Mouse (Mus musculus): ENCODE measurements at regions not wholly inside any gene's neighbourhood (a gene's known extent, or its start where the extent isn't known, plus 50 kb on each side); places are given as distances from the start of the nearest gene placed in this dataset.
A peak's percentile ranks its signal among the peaks of the same experiment; 100 is the strongest.

DNA sequence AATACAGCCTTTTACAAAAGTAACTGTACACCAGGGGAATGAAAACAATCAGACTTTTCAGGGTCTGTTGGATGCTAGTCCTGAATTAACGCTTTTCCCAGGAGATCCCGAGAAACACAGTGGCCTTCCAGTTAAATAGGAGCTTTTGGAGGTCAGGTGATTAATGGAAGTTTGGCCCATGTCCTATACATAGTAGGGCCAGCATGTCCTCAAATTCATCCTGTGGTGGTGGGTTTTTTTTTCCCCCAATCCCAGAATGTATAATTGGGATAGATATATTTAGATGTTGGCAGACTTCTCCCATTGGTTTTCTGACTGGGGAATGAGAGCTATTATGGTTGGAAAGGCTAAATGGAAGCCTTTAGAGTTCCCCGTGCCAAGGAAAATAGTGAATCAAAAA is 77.6 kb downstream of the Cd200 start:
- DNase-seq (ENCODE audit: low read depth), result peak; percentile 46

DNA sequence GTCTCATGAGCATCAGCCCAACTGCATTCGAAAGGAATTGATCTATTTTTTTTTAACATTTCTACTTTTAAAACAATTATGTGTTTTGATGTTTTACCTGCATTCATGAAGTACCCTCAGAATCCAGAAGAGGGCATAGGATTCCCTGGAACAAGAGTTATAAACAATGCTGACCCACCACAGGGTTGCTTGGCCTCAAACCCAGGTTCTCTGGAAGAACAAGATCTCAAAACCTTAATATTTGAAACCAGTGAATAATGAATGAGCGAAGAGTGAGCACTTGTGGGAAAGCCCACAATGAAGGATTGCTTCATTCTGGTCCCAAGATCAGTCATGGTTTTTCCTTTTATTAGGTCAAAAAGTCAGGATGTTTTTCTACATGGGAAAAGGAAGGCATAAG is 78.6 kb downstream of the Cd200 start:
- DNase-seq (ENCODE audit: low read depth), result peak; percentile 60

DNA sequence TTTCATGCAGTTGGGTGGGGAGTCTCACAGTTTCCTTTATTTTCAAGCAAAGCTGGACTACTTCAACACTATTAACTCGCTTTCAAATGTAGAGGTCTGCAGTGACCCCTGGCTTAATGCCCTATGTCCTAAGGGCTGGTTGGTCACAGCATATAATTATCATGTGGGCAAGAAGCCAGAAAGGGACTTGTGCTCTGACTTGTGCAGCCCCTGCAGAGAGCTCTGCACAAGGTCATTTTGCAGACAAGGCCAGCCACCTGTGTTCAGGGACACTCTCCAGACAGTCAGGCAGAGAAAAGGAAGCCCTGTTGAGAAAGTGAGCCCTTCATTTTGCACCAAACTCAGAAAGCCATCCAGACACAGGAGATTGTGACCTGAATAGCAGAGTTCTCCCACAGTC is 79.1 kb downstream of the Cd200 start:
- DNase-seq (ENCODE audit: low read depth), result no peak

DNA sequence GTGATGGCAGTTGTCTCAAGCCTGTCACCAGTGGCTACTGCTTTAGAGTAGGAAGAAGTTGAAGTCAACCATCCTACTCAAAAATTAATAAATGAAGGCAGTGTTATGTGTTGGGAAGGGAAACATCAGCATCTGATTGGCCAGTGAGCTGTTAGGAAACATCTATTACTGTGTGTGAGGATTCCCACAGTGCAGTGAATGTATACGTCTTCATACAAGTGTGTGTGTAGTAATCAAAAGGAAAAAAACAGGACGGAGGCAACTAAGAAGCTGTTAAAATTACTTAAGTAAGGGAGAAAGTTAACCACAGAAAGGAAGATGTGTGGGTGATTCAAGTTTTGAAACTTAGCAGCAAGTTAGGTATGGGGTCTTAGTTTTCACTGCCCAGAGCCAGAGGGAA is 81.8 kb downstream of the Cd200 start:
- no peak for DNase-seq (ENCODE audit: low read depth)

DNA sequence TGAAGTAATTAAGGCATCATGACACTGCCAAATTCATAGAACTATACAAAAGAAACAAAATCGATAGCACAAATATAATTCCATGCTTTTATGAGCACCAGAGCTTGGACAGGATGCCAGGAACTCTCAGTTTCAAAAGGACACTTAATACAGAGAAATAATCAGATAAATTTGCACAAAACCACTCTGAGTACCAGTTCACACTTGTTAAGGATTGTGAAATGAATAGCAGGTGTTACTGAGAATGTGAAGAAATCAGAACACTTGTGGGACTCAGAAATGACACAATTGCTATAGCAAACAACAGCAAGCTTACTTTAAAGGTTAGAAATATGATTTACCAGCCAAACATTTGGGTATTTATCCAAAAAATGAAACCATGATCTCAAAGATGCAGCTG is 87.4 kb downstream of the Btla start:
- DNase-seq (ENCODE audit: low read depth), result no peak

Measured in fibroblast of lung, adult 2 months (primary cell).